Mouse (Mus musculus): ENCODE results near the gene Tfe3.
A peak's percentile ranks its signal among the peaks of the same experiment; 100 is the strongest.
"Not testable (repeated sequence)": the region's sequence is repeated elsewhere in the genome, so short reads cannot be mapped to it uniquely, and the experiment has no call there.

The Tfe3 gene

DNA sequence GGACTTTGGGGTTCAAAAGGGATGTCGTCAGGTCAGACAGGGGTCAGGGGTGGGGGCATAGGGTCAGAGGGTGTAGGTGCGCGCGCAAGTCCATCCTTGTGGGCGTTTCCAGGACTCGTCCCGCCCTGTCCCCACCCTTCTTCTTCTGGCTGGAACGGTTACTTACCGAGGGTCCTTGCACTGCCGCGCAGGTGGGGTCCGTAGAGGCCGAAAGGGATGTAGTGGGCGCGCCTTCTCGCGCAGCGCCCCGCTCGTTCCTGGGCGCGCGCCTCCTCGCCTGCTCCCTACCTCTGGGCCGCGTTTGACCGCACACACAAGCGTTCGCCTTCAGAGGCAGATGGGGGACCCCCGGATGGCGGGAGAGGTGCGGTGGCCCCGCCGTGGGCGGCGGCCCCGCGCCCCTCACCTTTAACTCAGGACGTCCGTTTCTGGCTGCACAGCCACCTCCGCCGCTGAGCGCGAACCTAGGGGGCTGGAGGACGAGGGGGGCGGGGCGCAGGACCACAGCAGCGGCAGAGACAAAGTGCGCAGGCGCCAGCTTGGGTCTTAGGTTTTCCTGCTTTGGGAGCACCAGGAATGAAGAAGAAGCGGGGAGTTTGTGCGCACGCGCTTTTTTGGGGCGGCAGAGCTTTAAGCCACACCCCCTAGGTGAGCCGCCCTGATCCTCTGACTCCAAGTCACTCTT lies 11.8 kb upstream of the Tfe3 start, which contains the start of gene Ccdc120:
TSS of gene Ccdc120 (minus strand) at position 474 of the 685 bp plus-strand sequence.
- DNase-seq (ENCODE audit: low read depth, low spot score) = peak; percentile 95

DNA sequence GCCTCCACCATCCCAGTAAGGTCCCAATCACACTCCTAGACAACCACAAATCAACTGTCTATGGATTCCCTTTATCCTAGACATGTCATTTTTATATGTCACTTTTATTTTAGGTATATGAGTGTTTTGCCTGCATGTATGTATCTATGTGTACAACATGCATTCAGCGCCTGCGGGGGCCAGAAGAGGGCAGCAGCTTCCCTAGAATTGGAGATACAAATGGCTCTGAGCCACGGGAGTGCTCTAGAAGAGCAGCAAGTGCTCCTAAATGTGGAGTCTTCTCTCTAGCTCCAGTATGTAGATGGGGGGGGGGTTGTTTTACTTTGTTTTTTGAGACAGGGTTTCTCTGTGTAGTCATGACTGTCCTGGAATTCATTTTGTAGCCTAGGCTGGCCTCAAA lies 8.7 kb upstream of the Tfe3 start:
- not testable (repeated sequence) for DNase-seq (ENCODE audit: low read depth, low spot score)

DNA sequence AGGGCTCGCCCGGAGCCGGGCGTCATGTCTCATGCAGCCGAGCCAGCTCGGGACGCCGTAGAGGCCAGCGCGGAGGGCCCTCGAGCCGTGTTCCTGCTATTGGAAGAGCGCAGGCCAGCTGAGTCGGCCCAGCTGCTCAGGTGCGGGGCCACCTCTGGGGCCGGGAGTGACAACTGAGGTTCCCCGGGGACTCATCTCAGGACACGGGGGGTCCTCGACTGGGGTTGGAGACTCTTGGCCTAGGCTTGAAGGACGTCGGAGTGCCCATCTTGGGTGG lies 499 bp downstream of the Tfe3 start:
- DNase-seq (ENCODE audit: low read depth, low spot score) = no peak

DNA sequence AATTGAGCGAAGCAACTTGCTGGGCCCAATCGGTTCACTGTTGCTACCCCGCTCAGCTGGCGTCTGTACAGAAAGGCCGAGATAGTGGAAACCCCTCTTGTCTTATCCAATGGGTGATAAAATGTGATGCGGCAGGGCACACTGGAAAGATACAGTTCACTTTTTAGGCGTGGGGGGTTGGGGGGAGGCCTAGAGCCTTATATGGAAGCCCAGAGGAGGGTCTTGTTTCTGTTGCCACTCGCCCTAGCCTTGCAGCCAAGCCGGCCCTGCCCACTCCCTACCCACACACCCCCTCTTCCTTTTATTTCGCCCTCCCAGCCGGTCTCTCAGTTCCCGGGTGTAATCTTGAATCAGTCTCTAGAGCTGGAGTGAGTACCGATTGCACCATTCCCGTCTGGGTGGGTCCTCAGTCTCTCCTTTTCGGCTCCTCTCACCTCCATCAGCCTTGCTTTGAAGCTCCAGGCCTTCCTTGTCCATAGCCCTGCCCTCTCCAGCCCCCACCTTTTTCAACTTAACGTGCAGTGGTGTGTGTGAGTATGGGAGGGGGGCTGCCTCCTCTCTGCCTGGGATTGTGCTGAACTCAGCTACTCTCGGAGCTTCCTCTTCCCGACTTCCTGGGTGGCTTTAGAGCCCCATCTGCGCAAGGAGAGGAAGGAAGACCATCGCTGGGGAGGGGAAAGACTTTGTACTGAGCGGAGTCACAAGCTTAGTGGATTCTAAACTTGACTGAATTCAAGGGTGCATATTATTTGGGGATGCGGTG lies 1.5 kb downstream of the Tfe3 start:
- DNase-seq (ENCODE audit: low read depth, low spot score) = peak; percentile 69

DNA sequence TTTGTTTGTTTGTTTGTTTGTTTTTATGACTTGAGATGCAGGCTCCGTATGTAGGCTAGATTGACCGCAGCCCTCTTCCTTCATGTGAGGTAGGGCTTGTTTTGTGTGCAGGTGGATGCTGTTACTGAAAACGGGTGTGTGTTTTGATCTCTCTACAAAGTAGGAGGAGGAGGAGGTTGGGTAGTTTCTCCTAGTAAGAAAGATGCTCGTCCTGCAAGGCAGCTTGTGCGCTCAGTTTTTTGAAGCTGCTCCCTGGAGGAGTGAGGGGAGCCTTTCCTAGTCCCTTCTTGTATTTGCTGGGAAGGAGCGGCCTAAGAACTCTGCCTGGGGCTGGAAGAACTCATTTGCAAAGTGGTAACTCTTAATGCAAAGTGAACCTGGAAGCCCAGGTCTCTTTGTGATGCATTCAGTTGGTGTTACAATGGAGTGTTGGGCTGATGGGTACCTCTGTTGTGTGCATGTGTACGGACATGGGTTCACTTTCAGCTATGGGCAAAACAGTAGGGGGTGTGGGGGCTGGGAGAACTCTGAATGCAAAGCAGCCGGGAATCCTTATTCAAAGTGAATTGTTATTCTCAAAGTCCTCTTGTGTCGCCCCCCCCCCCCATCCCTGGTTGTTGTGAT lies 2.4 kb downstream of the Tfe3 start:
- peak; percentile 95 for DNase-seq (ENCODE audit: low read depth, low spot score)

DNA sequence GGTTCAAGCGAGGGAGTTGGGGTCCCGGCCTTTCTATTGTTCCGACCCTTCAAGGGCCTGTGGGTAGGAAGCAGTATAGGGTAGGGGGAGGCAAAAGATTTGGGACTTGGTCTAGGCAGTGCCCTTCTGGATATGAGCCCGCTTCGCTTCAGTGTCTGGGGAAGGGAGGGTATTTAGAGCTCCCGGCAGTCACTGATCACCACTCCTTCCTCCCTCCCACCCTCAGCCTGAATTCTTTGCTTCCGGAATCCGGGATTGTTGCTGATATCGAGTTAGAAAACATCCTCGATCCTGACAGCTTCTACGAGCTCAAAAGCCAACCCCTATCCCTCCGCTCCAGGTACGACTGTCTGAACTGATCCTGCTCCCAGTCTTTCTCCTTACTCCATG lies 2.9 kb downstream of the Tfe3 start:
- peak; percentile 80 for DNase-seq (ENCODE audit: low read depth, low spot score)

DNA sequence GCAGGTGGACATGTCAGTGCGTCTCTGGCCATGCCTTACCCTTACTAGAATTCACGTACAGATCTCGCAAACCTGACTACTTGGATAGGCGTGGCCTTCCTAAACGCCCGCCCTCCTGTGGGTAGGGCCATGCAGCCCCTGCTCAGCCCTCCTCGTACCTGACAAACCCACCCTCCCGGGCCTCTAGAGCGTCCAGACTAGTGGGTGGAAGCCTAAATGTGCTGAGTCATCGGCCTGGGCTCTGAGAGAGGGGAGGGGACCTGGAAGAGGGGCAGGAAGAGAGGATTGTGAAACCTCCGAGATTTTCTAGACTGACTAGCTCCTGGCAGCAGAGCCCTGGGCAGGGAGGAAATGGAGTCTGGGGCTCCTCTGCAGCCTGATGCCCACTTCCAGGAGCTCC lies 3.4 kb downstream of the Tfe3 start:
- peak; percentile 98 for DNase-seq (ENCODE audit: low read depth, low spot score)

DNA sequence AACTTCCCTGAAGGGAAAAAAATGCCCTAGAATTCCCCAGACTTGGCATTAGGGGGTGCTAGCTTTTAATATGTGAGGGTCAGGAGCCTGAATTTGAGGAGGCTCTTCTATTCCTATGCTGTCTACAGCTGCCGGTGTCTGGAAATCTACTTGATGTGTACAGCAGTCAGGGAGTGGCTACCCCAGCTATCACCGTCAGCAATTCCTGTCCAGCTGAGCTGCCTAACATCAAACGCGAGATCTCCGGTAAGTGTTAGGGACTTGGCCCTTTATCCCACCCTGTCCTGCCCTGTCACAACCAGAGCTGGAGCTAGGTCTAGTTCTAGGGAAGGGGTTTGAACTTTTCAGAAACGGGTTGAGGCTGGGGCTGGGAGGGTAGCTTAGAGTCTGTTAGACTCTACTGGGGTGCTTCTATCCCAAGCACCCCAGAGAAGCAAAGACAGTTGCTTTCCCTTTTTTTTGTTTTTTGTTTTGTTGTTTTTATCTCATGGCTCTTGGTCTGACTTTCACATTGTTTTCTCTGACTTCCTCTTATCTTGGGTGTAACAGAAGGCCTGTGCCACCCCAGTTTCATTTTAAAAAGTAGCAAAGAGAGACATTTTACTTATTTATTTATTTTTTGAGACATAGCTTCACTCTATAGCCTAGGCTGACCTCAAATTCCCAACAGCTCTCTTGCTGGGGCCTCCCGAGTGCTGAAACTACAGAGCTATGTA lies 7.1 kb downstream of the Tfe3 start:
- no peak for DNase-seq (ENCODE audit: low read depth, low spot score)

DNA sequence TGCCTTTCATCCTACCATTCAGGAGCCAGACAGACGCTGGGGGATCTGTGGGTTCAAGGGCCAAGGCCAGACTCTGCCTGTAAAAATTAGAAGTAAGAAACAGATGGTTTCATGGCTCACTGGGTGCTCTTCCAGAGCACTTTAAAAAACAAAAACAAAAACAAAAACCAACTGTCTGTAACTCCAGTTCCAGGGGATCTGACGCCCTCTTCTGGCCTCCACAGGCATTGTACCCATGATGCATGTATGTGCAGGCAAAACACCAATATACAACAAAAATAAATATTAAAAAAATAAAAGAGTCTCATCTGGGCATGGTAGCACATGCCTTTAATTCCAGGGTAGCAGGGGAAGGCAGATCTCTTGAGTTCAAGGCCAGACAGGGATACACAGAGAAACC lies 10.4 kb downstream of the Tfe3 start:
- DNase-seq (ENCODE audit: low read depth, low spot score) = no peak

DNA sequence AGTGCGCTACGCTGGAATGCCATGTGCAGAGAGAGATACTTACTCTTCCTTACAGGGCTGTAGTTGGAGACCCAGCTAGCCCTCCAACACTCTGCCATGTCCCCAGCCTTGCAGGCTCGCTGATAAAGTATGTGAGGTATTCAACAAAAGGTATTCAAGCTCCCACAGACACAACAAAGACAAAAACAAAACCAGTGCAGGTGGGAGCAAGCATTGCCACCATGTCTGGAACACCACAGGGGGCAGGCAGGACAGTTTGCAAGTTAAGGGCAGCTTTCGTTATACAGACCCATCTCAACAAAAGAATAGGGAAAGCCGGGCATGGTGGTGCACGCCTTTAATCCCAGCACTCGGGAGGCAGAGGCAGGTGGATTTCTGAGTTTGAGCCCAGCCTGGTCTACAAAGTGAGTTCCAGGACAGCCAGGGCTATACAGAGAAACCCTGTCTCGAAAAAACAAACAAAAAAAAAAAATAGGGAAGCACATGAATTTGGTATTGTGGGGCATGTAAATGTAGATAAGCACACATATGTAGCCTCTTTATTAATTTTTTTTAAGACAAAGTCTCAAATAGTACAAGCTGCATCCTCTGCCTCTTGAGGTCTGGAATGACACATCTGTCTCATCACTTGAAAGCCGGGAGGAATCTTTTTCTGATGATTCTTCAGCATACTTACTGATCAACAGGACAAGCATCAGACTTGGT lies 13.3 kb downstream of the Tfe3 start:
- peak; percentile 67 for DNase-seq (ENCODE audit: low read depth, low spot score)

DNA sequence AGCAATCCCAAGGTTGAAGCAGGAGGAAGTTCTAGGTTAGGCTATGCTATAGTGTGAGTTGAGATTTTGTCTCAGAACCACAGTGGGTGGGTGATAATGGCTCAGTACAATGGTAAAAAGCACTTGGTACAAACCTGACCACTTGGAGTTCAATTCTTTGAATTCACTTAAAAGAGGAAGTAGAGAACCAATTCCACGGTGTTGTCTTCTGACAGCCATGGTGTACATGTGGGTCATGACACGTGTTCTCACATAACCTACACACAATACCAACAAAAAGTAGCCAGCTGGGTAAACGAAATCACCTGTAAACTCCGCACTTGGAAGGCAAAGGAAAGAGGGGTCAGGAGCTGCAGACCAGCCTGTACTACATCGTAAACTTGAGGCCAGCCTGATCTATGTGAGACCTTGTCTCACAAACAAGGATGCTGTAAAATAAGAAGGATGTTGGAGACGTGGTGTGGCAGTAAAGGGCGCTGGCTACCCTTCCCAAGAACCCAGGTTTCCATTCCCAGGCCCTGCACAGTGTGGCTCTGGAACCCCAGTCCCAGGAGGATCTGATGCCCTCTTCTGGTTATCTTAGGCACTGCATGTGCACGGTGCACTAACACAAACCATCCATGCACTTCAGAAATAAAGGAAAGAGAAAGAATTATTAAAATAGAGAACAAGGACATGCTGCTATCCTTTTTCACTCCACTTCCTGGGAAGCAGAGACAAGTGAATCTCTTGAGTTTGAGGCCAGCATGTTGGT lies 14.1 kb downstream of the Tfe3 start:
- DNase-seq (ENCODE audit: low read depth, low spot score) = peak; percentile 62

DNA sequence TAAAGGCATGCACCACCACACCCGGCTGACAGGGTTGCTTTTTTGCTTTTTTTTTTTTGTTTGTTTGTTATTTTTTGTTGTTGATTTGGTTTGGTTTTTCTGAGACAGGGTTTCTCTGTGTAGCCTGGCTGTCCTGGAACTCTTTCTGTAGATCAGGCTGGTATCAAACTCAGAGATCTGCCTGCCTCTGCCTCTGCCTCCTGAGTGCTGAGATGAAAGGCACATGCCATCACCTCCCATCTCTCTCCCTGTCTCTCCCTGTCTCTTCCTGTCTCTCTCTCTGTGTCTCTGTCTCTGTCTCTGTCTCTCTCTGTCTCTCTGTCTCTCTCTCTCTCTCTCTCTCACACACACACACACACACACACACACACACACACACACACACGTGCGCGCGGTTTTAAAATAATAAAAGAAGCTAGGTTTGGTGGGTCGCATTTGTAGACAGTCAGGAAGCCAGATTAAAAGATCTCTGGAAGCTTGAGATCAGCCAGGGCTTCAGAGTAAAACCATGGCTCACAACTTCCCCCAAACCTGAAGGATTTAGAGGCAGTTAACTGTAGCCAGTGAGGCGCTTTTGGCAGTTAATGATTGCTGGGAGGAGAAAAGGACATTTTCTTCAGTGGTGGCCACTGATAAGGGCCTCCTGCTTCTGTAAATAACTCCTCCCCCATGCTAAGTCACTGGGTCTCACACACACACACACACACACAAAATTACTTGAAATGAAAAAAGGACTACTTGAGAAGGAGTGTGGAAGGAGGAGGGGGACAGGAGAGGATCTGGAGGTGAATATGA lies 16.3 kb downstream of the Tfe3 start:
- no peak for DNase-seq (ENCODE audit: low read depth, low spot score)

DNA sequence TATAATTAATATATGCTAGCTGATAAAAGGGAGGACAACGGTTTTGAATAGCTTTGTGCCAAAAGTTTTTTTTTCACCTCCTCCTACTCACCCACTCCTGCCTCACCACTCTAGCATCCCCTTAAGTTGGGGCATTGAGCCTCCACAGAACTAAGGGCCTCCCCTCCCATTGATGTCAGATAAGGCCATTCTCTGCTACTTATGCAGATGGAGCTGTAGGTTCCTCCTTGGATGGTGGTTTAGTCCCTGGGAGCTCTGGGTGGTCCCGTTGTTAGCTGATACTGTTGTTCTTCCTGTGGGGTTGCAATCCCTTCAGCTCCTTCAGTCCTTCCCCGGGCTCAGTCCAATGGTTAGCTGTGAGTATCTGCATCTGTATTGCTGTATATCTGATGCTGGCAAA lies 16.9 kb downstream of the Tfe3 start:
- no peak for DNase-seq (ENCODE audit: low read depth, low spot score)

DNA sequence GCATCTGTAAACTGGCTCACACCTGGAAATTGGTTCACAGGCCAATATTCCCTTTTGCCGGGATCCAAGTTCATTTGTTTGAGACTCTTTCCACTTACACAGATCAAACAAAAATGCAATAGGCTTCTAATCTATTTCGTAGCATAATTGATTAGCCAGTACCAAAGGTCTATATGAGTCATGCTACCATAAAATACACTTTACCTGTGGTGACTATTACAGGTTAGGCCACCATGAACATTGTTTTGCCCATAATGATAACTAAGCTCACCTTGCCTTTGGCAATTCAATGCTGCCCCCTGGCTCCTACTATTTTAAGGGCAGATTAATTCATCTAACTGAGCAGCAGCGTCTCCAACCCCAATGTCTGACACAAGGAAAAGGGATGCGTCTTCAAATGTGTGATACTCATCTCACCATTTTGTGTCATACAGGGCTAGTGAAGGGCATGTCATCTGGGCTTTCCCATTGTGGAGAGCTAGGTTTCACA lies 20.3 kb downstream of the Tfe3 start:
- no peak for DNase-seq (ENCODE audit: low read depth, low spot score)

DNA sequence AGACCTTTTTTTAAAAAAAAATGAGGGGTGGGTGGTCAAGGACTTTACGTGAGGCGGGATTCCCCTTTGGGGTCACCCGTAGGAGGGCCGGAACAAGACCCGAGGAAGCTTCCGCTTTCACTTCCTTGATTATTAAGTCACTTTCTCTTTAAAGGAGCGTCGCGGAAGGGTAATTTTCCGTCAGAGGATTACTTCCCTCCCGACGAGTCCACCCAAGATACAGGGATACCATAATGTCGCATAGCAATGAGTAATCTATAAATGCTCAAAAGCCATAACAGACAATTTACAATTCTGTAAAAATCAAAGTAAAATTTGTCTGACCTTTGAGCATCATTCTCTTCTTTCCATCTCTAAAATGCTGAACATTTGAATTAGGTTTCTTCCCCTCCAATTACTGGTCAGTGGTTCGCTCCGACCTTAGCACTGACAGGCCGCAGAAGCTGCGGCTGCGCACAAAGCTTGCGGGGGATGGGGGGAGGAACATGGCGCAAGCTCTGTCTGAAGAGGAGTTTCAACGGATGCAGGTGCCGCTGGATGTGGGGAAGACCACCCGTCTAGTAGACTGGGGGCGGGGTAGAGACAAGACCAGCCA lies 27.3 kb downstream of the Tfe3 start, which contains the start of gene Gripap1:
TSS of gene Gripap1 (plus strand) at position 224 of the 595 bp plus-strand sequence.
- peak; percentile 92 for DNase-seq (ENCODE audit: low read depth, low spot score)

DNA sequence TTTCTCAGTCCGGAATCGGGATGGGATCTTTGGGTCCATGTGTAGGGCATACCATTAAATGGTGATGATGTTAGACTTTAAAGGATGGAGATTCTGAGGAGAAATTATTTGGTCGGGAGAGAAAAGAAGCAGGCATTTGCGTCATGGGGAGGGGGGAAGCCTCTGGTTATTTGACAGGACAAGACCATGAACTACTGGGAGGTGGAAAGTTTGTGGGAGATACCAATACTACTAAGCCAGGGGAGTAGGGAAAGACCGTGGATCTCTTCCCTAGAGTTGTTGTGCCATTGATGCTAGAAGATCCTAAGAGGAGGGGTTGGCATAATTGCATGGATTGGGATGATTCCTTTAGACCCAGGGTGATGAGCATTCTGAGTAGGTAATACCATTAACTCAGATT lies 27.9 kb downstream of the Tfe3 start:
- DNase-seq (ENCODE audit: low read depth, low spot score) = peak; percentile 15

DNA sequence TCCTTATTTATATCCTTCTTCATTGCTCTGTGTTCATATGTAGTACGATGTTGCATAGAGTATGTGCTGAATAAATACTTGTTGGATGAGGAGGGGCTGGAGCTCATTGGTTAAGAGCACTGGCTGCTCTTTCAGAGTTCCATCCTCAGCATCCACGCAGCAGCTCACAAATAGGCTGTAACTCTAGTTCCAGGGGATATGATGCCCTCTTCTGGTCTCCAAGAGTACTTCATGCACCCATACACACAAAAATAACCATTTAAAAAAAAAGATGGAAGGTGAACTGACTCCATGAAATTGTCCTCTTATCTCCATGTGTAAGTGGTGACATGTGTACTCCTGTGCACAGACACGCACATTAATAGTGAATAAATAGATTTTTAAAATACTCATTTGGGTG lies 31.0 kb downstream of the Tfe3 start:
- peak; percentile 60 for DNase-seq (ENCODE audit: low read depth, low spot score)

DNA sequence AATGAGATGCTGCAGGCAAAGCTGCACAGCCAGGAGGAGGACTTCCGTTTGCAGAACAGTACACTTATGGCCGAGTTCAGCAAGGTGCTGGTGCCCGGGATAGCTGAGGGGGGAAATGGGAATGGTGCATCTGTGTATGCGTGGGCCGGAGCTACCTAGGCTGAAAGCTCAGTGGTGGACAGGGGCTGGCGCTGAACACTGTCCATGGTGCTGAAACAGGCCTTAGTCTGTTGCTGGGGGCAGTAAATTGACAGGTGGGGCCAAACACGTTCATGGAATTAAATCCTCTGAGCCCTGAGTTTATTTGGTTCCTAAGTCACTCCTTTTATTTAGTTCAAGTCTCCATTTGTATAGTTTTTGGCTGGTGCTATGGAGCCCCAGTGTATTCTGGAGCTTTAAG lies 32.7 kb downstream of the Tfe3 start:
- DNase-seq (ENCODE audit: low read depth, low spot score) = peak; percentile 49

DNA sequence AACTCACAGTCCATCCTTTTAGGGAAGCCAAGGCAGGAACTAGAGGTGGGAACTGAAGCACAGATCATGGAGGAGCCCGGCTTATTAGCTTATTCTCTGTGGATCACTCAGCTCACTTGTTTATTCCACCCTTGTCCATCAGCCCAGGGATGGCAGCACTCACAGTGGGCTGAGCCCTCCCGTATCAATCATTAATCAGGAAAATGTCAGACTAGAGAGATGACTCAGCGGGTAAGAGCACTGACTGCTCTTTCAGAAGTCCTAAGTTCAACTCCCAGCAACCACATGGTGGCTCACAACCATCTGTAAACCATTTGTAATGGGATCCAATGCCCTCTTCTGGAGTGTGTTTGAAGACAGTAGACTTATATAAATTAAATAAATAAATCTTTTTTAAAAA lies 35.0 kb downstream of the Tfe3 start:
- DNase-seq (ENCODE audit: low read depth, low spot score) = no peak

DNA sequence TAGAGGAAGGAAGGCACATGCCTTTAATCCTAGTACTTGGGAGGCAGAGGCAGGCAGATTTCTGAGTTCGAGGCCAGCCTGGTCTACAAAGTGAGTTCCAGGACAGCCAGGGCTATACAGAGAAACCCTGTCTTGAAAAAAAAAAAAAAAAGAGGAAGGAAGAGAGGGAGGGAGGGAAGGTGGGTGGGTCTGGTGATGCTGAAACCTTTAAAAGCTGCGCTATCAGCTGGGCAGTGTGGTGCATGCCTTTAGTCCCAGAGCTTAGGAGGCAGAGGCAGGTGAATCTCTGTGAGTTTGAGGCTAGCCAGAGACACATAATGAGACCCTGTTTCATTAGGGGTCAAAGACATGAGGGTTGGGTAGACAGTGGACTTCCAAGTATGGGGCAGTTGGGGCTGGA lies 39.8 kb downstream of the Tfe3 start:
- DNase-seq (ENCODE audit: low read depth, low spot score) = not testable (repeated sequence)

Measured in R1 (cell line).